Mouse (Mus musculus) liver, embryonic 16.5 days (tissue): ENCODE data around the gene Dand5. TPM values are rescaled to one million over a fixed set of nuclear protein-coding genes. Genes with fewer than 3 reads are reported as not detected.

Source experiments
- ATAC-seq: fragments of 200-750 bp; cut with Nextera tagmentation; 2 replicates; pipeline ENCODE4 v1.8.0; 2017; ENCODE audit warnings: low read depth, mild to moderate bottlenecking, moderate number of reproducible peaks, moderate library complexity
- H3K27ac ChIP-seq: fragments of 300-500 bp; sonication (generic); 2 replicates; pipeline ENCODE4 v1.5.1; 2014; ENCODE audit warnings: mild to moderate bottlenecking, low read length
- H3K27me3 ChIP-seq: fragments of 300-500 bp; sonication (generic); 2 replicates; pipeline ENCODE4 v1.6.1; 2014; ENCODE audit warnings: low read depth, low read length, mixed read lengths; ENCODE audit not compliant: control insufficient read depth, insufficient read depth
- H3K36me3 ChIP-seq: fragments of 300-500 bp; sonication (generic); 2 replicates; pipeline ENCODE4 v1.6.1; 2014; ENCODE audit warnings: mild to moderate bottlenecking; ENCODE audit not compliant: control insufficient read depth, insufficient read depth
- H3K4me1 ChIP-seq: fragments of 300-500 bp; sonication (generic); 2 replicates; pipeline ENCODE4 v1.6.1; 2014; ENCODE audit warnings: low read depth, low read length, mixed read lengths; ENCODE audit not compliant: control insufficient read depth
- H3K4me2 ChIP-seq: fragments of 300-500 bp; sonication (generic); 2 replicates; pipeline ENCODE4 v1.6.1; 2014; ENCODE audit warnings: low read depth, low read length, mixed read lengths
- H3K4me3 ChIP-seq: fragments of 300-500 bp; sonication (generic); 2 replicates; pipeline ENCODE4 v1.5.1; 2014; ENCODE audit warnings: low read depth, mild to moderate bottlenecking, low read length
- H3K9ac ChIP-seq: fragments of 300-500 bp; sonication (generic); 2 replicates; pipeline ENCODE4 v1.6.1; 2014; ENCODE audit warnings: low read depth, low read length
- H3K9me3 ChIP-seq: fragments of 300-500 bp; sonication (generic); replicated peaks from 2 replicates; pipeline ENCODE4 v1.6.1; 2016; ENCODE audit warnings: low read length; ENCODE audit not compliant: control insufficient read depth
- WGBS: fragments of 180-500 bp; shearing (Covaris S2); extraction: QIAGEN DNeasy Blood & Tissue Kit; methylation state at CpG from one replicate; pipeline ENCODE4 v1.1.7; 2014; ENCODE audit not compliant: insufficient replicate concordance; 5-methylcytosine and 5-hydroxymethylcytosine counted together
- polyA plus RNA-seq: library from polyadenylated mRNA; unstranded; fragments of >200 nt; fragmentation: Nextera tagmentation; extraction: Ambion mirVana; gene quantifications from 2 replicates; pipeline ENCODE4 v1.2.1, GENCODE M21; 2015

Gene Dand5
- polyA plus RNA-seq, 1 experiment from 2014 or later, result 3.0 TPM

- Histone ChIP-seq H3K4me2 (0 out of 2 replicates have a peak overlapping the region, but pooled peaks have one; percentile 1), H3K4me3 (no peak overlapping the region), H3K4me1 (peaks cover 28% of the 10 kb centered on the region), H3K27me3 (no peaks in the 10 kb centered on the region), H3K36me3 (no peaks in the 10 kb centered on the region), H3K27ac (peak overlapping the region; percentile 25; the same call in 1 of the 2 replicates), H3K9ac (no peak overlapping the region), H3K9me3 (no peaks in the 10 kb centered on the region)
- 24% methylated on average over 4 of the region's 4 CpGs for WGBS
- ATAC-seq, result peak; percentile 42; the same call in 1 of the 2 replicates
Measured at GRCm38 (mm10) chr8:84825636-84826035, 3.0 kb upstream of the Dand5 start.

- H3K4me3 ChIP-seq, result no peak overlapping the region
Measured at GRCm38 (mm10) chr8:84823653-84824052, 1.0 kb upstream of the Dand5 start.

GRCm38 (mm10) chr8:84816117-84816516, 6.5 kb downstream of the Dand5 start:
- Histone ChIP-seq H3K4me3 (no peak overlapping the region), H3K9me3 (no peaks in the 10 kb centered on the region), H3K27me3 (peaks cover 22% of the 10 kb centered on the region), H3K36me3 (no peaks in the 10 kb centered on the region), H3K9ac (no peak overlapping the region), H3K27ac (no peak overlapping the region), H3K4me2 (no peak overlapping the region), H3K4me1 (peaks cover 15% of the 10 kb centered on the region)
- ATAC-seq, result no peak
- 77% methylated on average over 17 of the region's 17 CpGs for WGBS

More at GRCm38 (mm10) chr8:84823653-84824052, 1.0 kb upstream of the Dand5 start:
- Histone ChIP-seq H3K4me2 (peak overlapping the region; percentile 12; the same call in 1 of the 2 replicates), H3K4me1 (peaks cover 22% of the 10 kb centered on the region), H3K27me3 (no peaks in the 10 kb centered on the region), H3K36me3 (no peaks in the 10 kb centered on the region), H3K9ac (no peak overlapping the region), H3K9me3 (no peaks in the 10 kb centered on the region), H3K27ac (no peak overlapping the region)
- 2% methylated on average over 18 of the region's 18 CpGs for WGBS
- ATAC-seq, result peak; percentile 70

- no peaks in the 10 kb centered on the region for H3K36me3 ChIP-seq
- no peak overlapping the region for H3K4me2 ChIP-seq
- H3K27me3 ChIP-seq, result peaks cover 25% of the 10 kb centered on the region
- no peak overlapping the region for H3K27ac ChIP-seq
- H3K9me3 ChIP-seq, result no peaks in the 10 kb centered on the region
- 11% methylated on average over 9 of the region's 9 CpGs for WGBS
- ATAC-seq, result peak; percentile 83
- no peak overlapping the region for H3K9ac ChIP-seq
- H3K4me1 ChIP-seq, result peaks cover 20% of the 10 kb centered on the region
- no peak overlapping the region for H3K4me3 ChIP-seq
Measured at GRCm38 (mm10) chr8:84815547-84815946, 7.1 kb downstream of the Dand5 start.

GRCm38 (mm10) chr8:84814555-84815441, 7.8 kb downstream of the Dand5 start:
- Histone ChIP-seq H3K4me2 (no peak overlapping the region), H3K36me3 (no peaks in the 10 kb centered on the region), H3K9me3 (no peaks in the 10 kb centered on the region), H3K9ac (no peak overlapping the region), H3K27me3 (peaks cover 25% of the 10 kb centered on the region), H3K4me3 (no peak overlapping the region), H3K4me1 (peaks cover 20% of the 10 kb centered on the region), H3K27ac (no peak overlapping the region)
- WGBS, result 46% methylated on average over 19 of the region's 19 CpGs
- no peak for ATAC-seq

- WGBS, result 90% methylated on average over 11 of the region's 11 CpGs
- no peak overlapping the region for H3K4me3 ChIP-seq
- H3K4me1 ChIP-seq, result peaks cover 20% of the 10 kb centered on the region
- no peaks in the 10 kb centered on the region for H3K36me3 ChIP-seq
- no peaks in the 10 kb centered on the region for H3K9me3 ChIP-seq
- ATAC-seq, result no peak
- H3K27ac ChIP-seq, result no peak overlapping the region
- H3K4me2 ChIP-seq, result no peak overlapping the region
- H3K27me3 ChIP-seq, result peaks cover 25% of the 10 kb centered on the region
- H3K9ac ChIP-seq, result no peak overlapping the region
Measured at GRCm38 (mm10) chr8:84814240-84814554, 8.4 kb downstream of the Dand5 start.

GRCm38 (mm10) chr8:84813830-84814229, 8.8 kb downstream of the Dand5 start:
- Histone ChIP-seq H3K4me1 (peaks cover 20% of the 10 kb centered on the region), H3K9ac (no peak overlapping the region), H3K4me3 (no peak overlapping the region), H3K27ac (no peak overlapping the region), H3K4me2 (no peak overlapping the region), H3K36me3 (no peaks in the 10 kb centered on the region), H3K9me3 (no peaks in the 10 kb centered on the region), H3K27me3 (peaks cover 25% of the 10 kb centered on the region)
- WGBS, result 46% methylated on average over 3 of the region's 3 CpGs
- ATAC-seq, result no peak

- H3K27me3 ChIP-seq, result peaks cover 25% of the 10 kb centered on the region
- H3K9me3 ChIP-seq, result no peaks in the 10 kb centered on the region
- 4% methylated on average over 5 of the region's 5 CpGs for WGBS
- H3K36me3 ChIP-seq, result no peaks in the 10 kb centered on the region
- H3K4me2 ChIP-seq, result no peak overlapping the region
- H3K4me3 ChIP-seq, result no peak overlapping the region
- H3K9ac ChIP-seq, result no peak overlapping the region
- no peak for ATAC-seq
- H3K4me1 ChIP-seq, result peaks cover 20% of the 10 kb centered on the region
- H3K27ac ChIP-seq, result no peak overlapping the region
Measured at GRCm38 (mm10) chr8:84813059-84813458, 9.6 kb downstream of the Dand5 start.

- H3K27me3 ChIP-seq, result peaks cover 25% of the 10 kb centered on the region
- WGBS, result 33% methylated on average over 10 of the region's 10 CpGs
- H3K27ac ChIP-seq, result no peak overlapping the region
- no peaks in the 10 kb centered on the region for H3K9me3 ChIP-seq
- ATAC-seq, result no peak
- no peaks in the 10 kb centered on the region for H3K36me3 ChIP-seq
- peak overlapping the region; percentile 33; the same call in 1 of the 2 replicates for H3K9ac ChIP-seq
- H3K4me2 ChIP-seq, result peak overlapping the region; percentile 79
- peak overlapping the region; percentile 51 for H3K4me3 ChIP-seq
- peaks cover 20% of the 10 kb centered on the region for H3K4me1 ChIP-seq
Measured at GRCm38 (mm10) chr8:84811303-84811702, 11.3 kb downstream of the Dand5 start.
